Mouse (Mus musculus): ENCODE data around the gene Cbfa2t2. TPM values are rescaled to one million over a fixed set of nuclear protein-coding genes. Genes with fewer than 3 reads are reported as not detected.

The Cbfa2t2 gene
- 30.4 and 32.9 TPM in 2 replicates for polyA plus RNA-seq (2012; rRNA removed)

DNA sequence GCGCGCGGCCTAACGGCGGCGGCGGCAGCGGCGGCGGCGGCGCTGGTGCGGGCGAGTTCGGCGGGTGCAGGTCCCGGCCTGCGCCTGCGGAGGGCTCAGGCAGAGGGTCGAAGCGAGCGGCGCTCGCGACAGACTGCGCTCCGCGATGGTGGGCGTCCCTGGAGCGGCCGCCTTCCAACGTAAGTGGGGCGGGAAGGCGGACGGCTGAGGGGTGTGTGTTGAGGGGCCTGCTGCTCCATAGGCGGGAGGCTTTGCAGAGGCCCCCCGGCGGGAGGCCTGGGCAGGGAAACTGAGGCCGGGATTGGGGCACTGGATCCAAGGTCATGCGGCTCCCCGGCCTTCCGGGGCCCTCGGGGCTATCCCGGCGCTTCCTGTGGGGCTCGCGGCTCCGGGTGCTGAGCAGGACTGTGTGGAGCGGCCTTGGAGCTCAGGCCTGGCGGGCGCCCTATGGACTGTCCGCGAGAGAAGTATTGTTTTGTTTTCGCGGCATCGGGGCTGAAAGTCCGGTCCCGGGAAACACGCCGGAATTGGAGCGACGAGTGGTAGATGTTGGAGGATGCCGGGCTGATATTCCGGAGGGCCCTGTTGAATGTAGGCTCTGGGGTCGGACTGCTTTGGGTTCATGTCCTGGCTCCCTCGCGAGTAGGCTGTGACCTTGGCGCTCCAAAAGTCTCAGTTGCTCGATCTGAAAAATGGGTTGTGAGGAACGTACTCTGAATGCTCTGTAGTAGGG is at the start of gene Cbfa2t2:
Cbfa2t2 (plus strand) TSS at position 24 of the 733 bp plus-strand sequence.
- TF ChIP-seq CTCF (IDR thresholded peaks at IDR 0.05; ENCODE audit: extremely low read depth, insufficient read depth, low read length), result no peak
- TF ChIP-seq POLR2A (IDR thresholded peaks at IDR 0.05; ENCODE audit: extremely low read depth, insufficient read depth, low read length), result no peak
- no peaks in the 10 kb centered on the region; the same call in 1 of the 2 replicates for H3K4me1 ChIP-seq (ENCODE audit: control insufficient read depth, insufficient read depth, low read length)
- peak within 1 kb of the TSS; percentile 83 for H3K27ac ChIP-seq (ENCODE audit: insufficient read depth, low read length)
- H3K4me3 ChIP-seq (ENCODE audit: insufficient read depth, low read length), result peak within 1 kb of the TSS; percentile 89

DNA sequence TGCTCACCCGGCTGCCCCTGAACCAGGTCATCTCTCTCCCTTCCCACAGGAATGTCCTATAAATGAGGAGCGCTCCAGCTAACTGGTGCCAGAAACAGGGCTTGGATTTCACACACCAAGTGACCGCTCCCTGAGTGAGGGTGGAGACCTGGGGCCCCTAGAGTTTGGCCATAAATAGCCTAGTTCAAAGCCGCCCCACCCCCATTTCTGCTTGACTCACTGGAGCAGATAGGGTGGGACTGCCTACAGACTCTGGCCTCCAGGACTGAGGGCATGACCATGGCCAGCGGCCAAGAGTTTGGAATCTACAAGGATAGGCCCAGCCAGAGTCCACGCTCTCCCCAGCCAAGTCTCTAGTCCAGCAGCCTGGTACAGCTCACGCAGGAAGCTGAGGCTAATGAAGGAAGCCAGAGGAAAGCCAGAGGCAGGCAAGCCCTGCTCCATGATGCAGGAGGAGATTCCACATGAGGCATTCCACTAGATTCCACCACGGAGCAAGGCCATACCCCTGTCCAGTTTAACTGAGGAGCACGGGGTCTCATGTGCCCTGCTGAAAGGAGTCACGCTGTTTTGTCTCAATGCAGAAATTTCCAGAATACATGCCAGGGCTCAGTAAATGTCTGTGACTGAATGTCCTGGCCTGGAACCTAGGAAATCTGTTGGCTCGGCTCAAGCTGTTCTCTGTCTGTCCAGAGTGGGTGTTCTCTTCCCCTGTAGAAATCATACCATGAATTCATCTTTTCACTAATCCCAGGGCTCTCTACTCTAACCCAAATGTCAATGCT is 45.9 kb upstream of the Cbfa2t2 start:
- H3K27ac ChIP-seq (ENCODE audit: insufficient read depth, low read length), result peak overlapping the region; percentile 7; the same call in 1 of the 2 replicates
- TF ChIP-seq CTCF (IDR thresholded peaks at IDR 0.05; ENCODE audit: extremely low read depth, insufficient read depth, low read length) (no peak), POLR2A (IDR thresholded peaks at IDR 0.05; ENCODE audit: extremely low read depth, insufficient read depth, low read length) (no peak)
- H3K4me1 ChIP-seq (ENCODE audit: control insufficient read depth, insufficient read depth, low read length), result no peaks in the 10 kb centered on the region
- no peak overlapping the region for H3K4me3 ChIP-seq (ENCODE audit: insufficient read depth, low read length)

- no peaks in the 10 kb centered on the region for H3K4me1 ChIP-seq (ENCODE audit: control insufficient read depth, insufficient read depth, low read length)
- TF ChIP-seq POLR2A (IDR thresholded peaks at IDR 0.05; ENCODE audit: extremely low read depth, insufficient read depth, low read length) (no peak), CTCF (IDR thresholded peaks at IDR 0.05; ENCODE audit: extremely low read depth, insufficient read depth, low read length) (no peak)
- no peak overlapping the region for H3K4me3 ChIP-seq (ENCODE audit: insufficient read depth, low read length)
- no peak overlapping the region for H3K27ac ChIP-seq (ENCODE audit: insufficient read depth, low read length)
Measured at GRCm38 (mm10) chr2:154394602-154395001, 41.7 kb upstream of the Cbfa2t2 start.

DNA sequence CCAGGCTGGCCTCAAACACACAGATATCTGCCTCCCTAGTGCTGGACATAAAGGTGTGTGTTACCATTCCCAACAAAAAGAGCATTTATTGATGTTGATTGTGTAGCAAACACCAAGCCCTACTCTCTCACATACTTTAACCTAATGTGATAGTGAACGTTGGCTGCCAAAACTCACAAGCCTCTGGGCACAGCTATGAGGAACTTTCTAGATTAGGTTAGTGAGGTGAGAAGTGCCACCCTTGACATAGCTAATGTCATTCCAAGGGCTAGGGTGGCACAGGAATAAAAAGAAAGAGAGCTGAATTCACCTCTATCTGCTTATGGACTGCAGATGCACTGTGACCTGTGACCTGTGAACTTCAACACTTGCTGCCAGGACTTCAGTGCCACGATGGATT is 39.8 kb upstream of the Cbfa2t2 start:
- TF ChIP-seq CTCF (IDR thresholded peaks at IDR 0.05; ENCODE audit: extremely low read depth, insufficient read depth, low read length) (no peak), POLR2A (IDR thresholded peaks at IDR 0.05; ENCODE audit: extremely low read depth, insufficient read depth, low read length) (no peak)
- H3K27ac ChIP-seq (ENCODE audit: insufficient read depth, low read length), result no peak overlapping the region
- H3K4me3 ChIP-seq (ENCODE audit: insufficient read depth, low read length), result no peak overlapping the region
- no peaks in the 10 kb centered on the region for H3K4me1 ChIP-seq (ENCODE audit: control insufficient read depth, insufficient read depth, low read length)

GRCm38 (mm10) chr2:154398267-154398666 is 38.0 kb upstream of the Cbfa2t2 start:
- Histone ChIP-seq H3K27ac (ENCODE audit: insufficient read depth, low read length) (no peak overlapping the region), H3K4me3 (ENCODE audit: insufficient read depth, low read length) (no peak overlapping the region), H3K4me1 (ENCODE audit: control insufficient read depth, insufficient read depth, low read length) (peaks cover under 1% of the 10 kb centered on the region; the same call in 1 of the 2 replicates)
- TF ChIP-seq POLR2A (IDR thresholded peaks at IDR 0.05; ENCODE audit: extremely low read depth, insufficient read depth, low read length) (no peak), CTCF (IDR thresholded peaks at IDR 0.05; ENCODE audit: extremely low read depth, insufficient read depth, low read length) (no peak)

DNA sequence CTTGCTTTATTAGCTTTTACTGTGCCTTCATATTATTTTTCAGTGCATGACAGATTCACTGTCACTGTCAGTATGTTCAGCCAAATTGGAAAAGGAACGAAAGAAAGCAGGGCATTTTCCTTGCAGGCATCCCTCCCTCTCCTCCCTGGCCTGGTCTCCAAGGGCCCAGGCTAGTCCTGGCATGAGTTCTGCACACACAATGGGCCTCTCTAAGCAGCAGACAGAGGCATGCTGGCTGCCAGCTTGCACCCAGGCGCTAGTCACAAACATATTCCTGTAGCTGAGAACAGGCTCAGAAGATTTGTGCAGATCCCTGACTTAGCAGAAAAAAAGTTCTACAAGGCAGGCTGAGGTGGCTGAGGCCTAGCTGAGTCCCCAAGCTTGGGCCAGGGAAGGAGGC is 37.0 kb upstream of the Cbfa2t2 start:
- no peak overlapping the region for H3K4me3 ChIP-seq (ENCODE audit: insufficient read depth, low read length)
- no peak overlapping the region for H3K27ac ChIP-seq (ENCODE audit: insufficient read depth, low read length)
- TF ChIP-seq POLR2A (IDR thresholded peaks at IDR 0.05; ENCODE audit: extremely low read depth, insufficient read depth, low read length), result no peak
- TF ChIP-seq CTCF (IDR thresholded peaks at IDR 0.05; ENCODE audit: extremely low read depth, insufficient read depth, low read length), result no peak
- peaks cover 5% of the 10 kb centered on the region; the same call in 1 of the 2 replicates for H3K4me1 ChIP-seq (ENCODE audit: control insufficient read depth, insufficient read depth, low read length)

GRCm38 (mm10) chr2:154401976-154402375 is 34.3 kb upstream of the Cbfa2t2 start:
- TF ChIP-seq POLR2A (IDR thresholded peaks at IDR 0.05; ENCODE audit: extremely low read depth, insufficient read depth, low read length), result no peak
- no peak for TF ChIP-seq CTCF (IDR thresholded peaks at IDR 0.05; ENCODE audit: extremely low read depth, insufficient read depth, low read length)
- Histone ChIP-seq H3K27ac (ENCODE audit: insufficient read depth, low read length) (no peak overlapping the region), H3K4me3 (ENCODE audit: insufficient read depth, low read length) (no peak overlapping the region), H3K4me1 (ENCODE audit: control insufficient read depth, insufficient read depth, low read length) (peaks cover 7% of the 10 kb centered on the region; the same call in 1 of the 2 replicates)

- H3K27ac ChIP-seq (ENCODE audit: insufficient read depth, low read length), result no peak overlapping the region
Measured at GRCm38 (mm10) chr2:154402811-154403210, 33.5 kb upstream of the Cbfa2t2 start.

GRCm38 (mm10) chr2:154405447-154405994 is 30.8 kb upstream of the Cbfa2t2 start:
- no peak for TF ChIP-seq POLR2A (IDR thresholded peaks at IDR 0.05; ENCODE audit: extremely low read depth, insufficient read depth, low read length)
- no peak for TF ChIP-seq CTCF (IDR thresholded peaks at IDR 0.05; ENCODE audit: extremely low read depth, insufficient read depth, low read length)
- peaks cover 7% of the 10 kb centered on the region for H3K4me1 ChIP-seq (ENCODE audit: control insufficient read depth, insufficient read depth, low read length)
- H3K27ac ChIP-seq (ENCODE audit: insufficient read depth, low read length), result no peak overlapping the region
- H3K4me3 ChIP-seq (ENCODE audit: insufficient read depth, low read length), result no peak overlapping the region; the same call in 1 of the 2 replicates

More at GRCm38 (mm10) chr2:154402811-154403210, 33.5 kb upstream of the Cbfa2t2 start:
- no peak for TF ChIP-seq CTCF (IDR thresholded peaks at IDR 0.05; ENCODE audit: extremely low read depth, insufficient read depth, low read length)
- TF ChIP-seq POLR2A (IDR thresholded peaks at IDR 0.05; ENCODE audit: extremely low read depth, insufficient read depth, low read length), result no peak
- no peak overlapping the region for H3K4me3 ChIP-seq (ENCODE audit: insufficient read depth, low read length)
- peaks cover 7% of the 10 kb centered on the region; the same call in 1 of the 2 replicates for H3K4me1 ChIP-seq (ENCODE audit: control insufficient read depth, insufficient read depth, low read length)

All from cortical plate, adult 2 months (tissue).